Mouse (Mus musculus) kidney, adult 2 months (tissue): ENCODE data around the gene Sox1.

ENCODE experiments used
- CTCF ChIP-seq: fragments of 200-500 bp; conservative IDR thresholded peaks from 2 replicates; pipeline ENCODE4 v1.5.1; 2011; ENCODE audit warnings: low read depth, mild to moderate bottlenecking, control low read depth, low read length, moderate library complexity, mixed read lengths; ENCODE audit not compliant: insufficient read depth, insufficient read length
- POLR2A ChIP-seq: fragments of 200-500 bp; IDR thresholded peaks from one replicate; pipeline ENCODE4 v1.6.1; 2011; ENCODE audit warnings: low read depth, low read length, control low read depth

GRCm38 (mm10) chr8:12395071-12396031 is at the start of gene Sox1:
- no peak for TF ChIP-seq CTCF
- no peak for TF ChIP-seq POLR2A
